8 mouse cellular contexts compared by ENCODE assay signal in genomic region chr10:125785448-125786196, GRCm38 (mm10).
DNase-seq lines count a peak whose midpoint lies in the region; ATAC-seq lines count a peak whose summit lies in the region.

No protein-coding gene starts in this region.

- no peak overlapping the region for H3K9ac ChIP-seq in hindbrain, embryonic 13.5 days

- H3K4me2 ChIP-seq in hindbrain, embryonic 13.5 days, result peak overlapping the region; percentile 6; the same call in 1 of the 2 replicates

- peak overlapping the region; percentile 65 for H3K27ac ChIP-seq in heart, embryonic 10.5 days
- peak overlapping the region; percentile 49 for H3K27ac ChIP-seq in hindbrain, embryonic 13.5 days

- DNase-seq in heart, embryonic 10.5 days (ENCODE audit: low spot score), result no peak
- no peak for DNase-seq in heart, adult 8-10 months (ENCODE audit: low spot score)
- DNase-seq in embryo, embryonic 10.5 days (ENCODE audit: low spot score), result peak; percentile 66
- no peak for DNase-seq in right cerebral cortex, postnatal 4 days
- DNase-seq in right cerebral cortex, adult 18-20 months, result no peak
- DNase-seq in layer of hippocampus, postnatal 36 days, result no peak

- H3K4me3 ChIP-seq in heart, embryonic 10.5 days, result peak overlapping the region; percentile 55
- H3K4me3 ChIP-seq in hindbrain, embryonic 13.5 days, result no peak overlapping the region

- H3K4me1 ChIP-seq in heart, embryonic 10.5 days, result peaks cover 25% of the 10 kb centered on the region
- H3K4me1 ChIP-seq in hindbrain, embryonic 13.5 days (replicated peaks), result peaks cover 25% of the 10 kb centered on the region

- WGBS in heart, embryonic 10.5 days, result 3% methylated on average over 16 of the region's 16 CpGs
- WGBS in hindbrain, embryonic 13.5 days, result 14% methylated on average over 16 of the region's 16 CpGs

- H3K9me3 ChIP-seq in heart, embryonic 10.5 days, result no peaks in the 10 kb centered on the region
- H3K9me3 ChIP-seq in hindbrain, embryonic 13.5 days, result no peaks in the 10 kb centered on the region

- no peaks in the 10 kb centered on the region for H3K36me3 ChIP-seq in heart, embryonic 10.5 days
- no peaks in the 10 kb centered on the region for H3K36me3 ChIP-seq in hindbrain, embryonic 13.5 days

- no peaks in the 10 kb centered on the region for H3K27me3 ChIP-seq in heart, embryonic 10.5 days (ENCODE audit: insufficient read depth, poor library complexity, severe bottlenecking)
- H3K27me3 ChIP-seq in hindbrain, embryonic 13.5 days, result no peaks in the 10 kb centered on the region

- 0 out of 2 replicates have a peak, but pooled peaks have one; percentile 27 for ATAC-seq in hindbrain, embryonic 13.5 days (ENCODE audit: low FRiP score)
- peak; percentile 89 for ATAC-seq in megakaryocyte-erythroid progenitor cell, adult 5-6 weeks (replicated peaks; ENCODE audit: low FRiP score, low TSS enrichment, poor library complexity, severe bottlenecking)
